Mouse (Mus musculus) testis, adult 2 months (tissue): ENCODE data around the gene Pla2g12a. TPM values are rescaled to one million over a fixed set of nuclear protein-coding genes. Genes with fewer than 3 reads are reported as not detected.

ENCODE experiments used
- H3K27ac ChIP-seq: fragments of 200-500 bp; 2 replicates; pipeline ENCODE4 v1.5.1; 2012; ENCODE audit warnings: low read depth, low read length; ENCODE audit not compliant: control insufficient read depth, insufficient read depth
- H3K27me3 ChIP-seq: fragments of 200-500 bp; 2 replicates; pipeline ENCODE4 v1.6.1; 2012; ENCODE audit warnings: mild to moderate bottlenecking, low read length, moderate library complexity; ENCODE audit not compliant: control insufficient read depth, insufficient read depth
- H3K36me3 ChIP-seq: fragments of 200-500 bp; 2 replicates; pipeline ENCODE4 v1.6.1; 2012; ENCODE audit warnings: mild to moderate bottlenecking, low read length; ENCODE audit not compliant: control insufficient read depth, insufficient read depth
- H3K4me1 ChIP-seq: fragments of 200-500 bp; 2 replicates; pipeline ENCODE4 v1.6.1; 2012; ENCODE audit warnings: low read length; ENCODE audit not compliant: control insufficient read depth, insufficient read depth
- H3K4me3 ChIP-seq: fragments of 200-500 bp; 2 replicates; pipeline ENCODE4 v1.5.1; 2012; ENCODE audit warnings: low read depth, mild to moderate bottlenecking, low read length, moderate library complexity, mixed read lengths; ENCODE audit not compliant: control insufficient read depth
- CTCF ChIP-seq: fragments of 200-500 bp; IDR thresholded peaks from 2 replicates; pipeline ENCODE4 v1.5.1; 2012; ENCODE audit warnings: low read depth, mild to moderate bottlenecking, inconsistent platforms, low read length, moderate library complexity; ENCODE audit not compliant: control insufficient read depth, insufficient read depth, insufficient replicate concordance
- POLR2A ChIP-seq: fragments of 200-500 bp; IDR thresholded peaks from 2 replicates; pipeline ENCODE4 v1.6.1; 2012; ENCODE audit warnings: low read depth, mild to moderate bottlenecking, inconsistent platforms, low read length, moderate library complexity; ENCODE audit not compliant: control insufficient read depth
- polyA plus RNA-seq: library from polyadenylated mRNA; depleted of rRNA; stranded (reverse); fragments of >200 nt; gene quantifications from 2 replicates; pipeline ENCODE4 v1.2.3, GENCODE M21; 2012

Gene Pla2g12a
- polyA plus RNA-seq, 1 experiment = 75.4 TPM

GRCm38 (mm10) chr3:129880925-129881593 lies 2.7 kb downstream of the Pla2g12a start:
- TF ChIP-seq POLR2A (no peak), CTCF (no peak)
- no peak overlapping the region for H3K27ac ChIP-seq
- no peak overlapping the region for H3K4me3 ChIP-seq
- H3K4me1 ChIP-seq = peaks cover 6% of the 10 kb centered on the region
- no peaks in the 10 kb centered on the region for H3K27me3 ChIP-seq
- H3K36me3 ChIP-seq = no peaks in the 10 kb centered on the region

GRCm38 (mm10) chr3:129885577-129885976 lies 7.2 kb downstream of the Pla2g12a start:
- Histone ChIP-seq H3K36me3 (no peaks in the 10 kb centered on the region), H3K27ac (no peak overlapping the region), H3K4me3 (no peak overlapping the region), H3K4me1 (no peaks in the 10 kb centered on the region), H3K27me3 (no peaks in the 10 kb centered on the region)
- no peak for TF ChIP-seq CTCF
- no peak for TF ChIP-seq POLR2A

GRCm38 (mm10) chr3:129886430-129886829 lies 8.0 kb downstream of the Pla2g12a start:
- TF ChIP-seq POLR2A (no peak), CTCF (no peak)
- no peak overlapping the region for H3K4me3 ChIP-seq
- H3K27me3 ChIP-seq = no peaks in the 10 kb centered on the region
- H3K4me1 ChIP-seq = no peaks in the 10 kb centered on the region
- H3K36me3 ChIP-seq = no peaks in the 10 kb centered on the region
- no peak overlapping the region for H3K27ac ChIP-seq

GRCm38 (mm10) chr3:129887779-129888517 lies 9.5 kb downstream of the Pla2g12a start:
- H3K27ac ChIP-seq = no peak overlapping the region
- no peaks in the 10 kb centered on the region for H3K4me1 ChIP-seq
- TF ChIP-seq POLR2A = no peak
- TF ChIP-seq CTCF = no peak
- H3K36me3 ChIP-seq = no peaks in the 10 kb centered on the region
- no peak overlapping the region for H3K4me3 ChIP-seq
- H3K27me3 ChIP-seq = no peaks in the 10 kb centered on the region

- Histone ChIP-seq H3K36me3 (no peaks in the 10 kb centered on the region; the same call in 1 of the 2 replicates), H3K27me3 (no peaks in the 10 kb centered on the region), H3K27ac (no peak overlapping the region), H3K4me1 (no peaks in the 10 kb centered on the region), H3K4me3 (no peak overlapping the region)
- no peak for TF ChIP-seq CTCF
These were observed 13.6 kb downstream of the Pla2g12a start for GRCm38 (mm10) chr3:129892003-129892402.

GRCm38 (mm10) chr3:129893143-129893542 lies 14.7 kb downstream of the Pla2g12a start:
- Histone ChIP-seq H3K4me1 (no peaks in the 10 kb centered on the region), H3K36me3 (no peaks in the 10 kb centered on the region; the same call in 1 of the 2 replicates), H3K27me3 (no peaks in the 10 kb centered on the region), H3K4me3 (no peak overlapping the region), H3K27ac (no peak overlapping the region)
- TF ChIP-seq CTCF (no peak), POLR2A (no peak)

GRCm38 (mm10) chr3:129896591-129896990 lies 18.2 kb downstream of the Pla2g12a start:
- H3K36me3 ChIP-seq = no peaks in the 10 kb centered on the region; the same call in 1 of the 2 replicates
- H3K27me3 ChIP-seq = no peaks in the 10 kb centered on the region
- TF ChIP-seq POLR2A (no peak), CTCF (no peak)

More at GRCm38 (mm10) chr3:129896591-129896990, 18.2 kb downstream of the Pla2g12a start:
- H3K4me3 ChIP-seq = no peak overlapping the region
- H3K27ac ChIP-seq = no peak overlapping the region
- peaks cover 6% of the 10 kb centered on the region for H3K4me1 ChIP-seq
